Mouse (Mus musculus) MEL (cell line): Measurements from ENCODE around the gene Kcnh1. TPM values are rescaled to one million over a fixed set of nuclear protein-coding genes. Genes with fewer than 3 reads are reported as not detected.

Source experiments
- DNase-seq: peaks from one replicate; pipeline ENCODE4 v3.0.0; 2011; ENCODE audit warnings: low read depth, low spot score
- H3K27ac ChIP-seq: 2 replicates; pipeline ENCODE4 v1.5.1; 2012; ENCODE audit warnings: low read depth, mild to moderate bottlenecking, control low read depth, low read length, moderate library complexity; ENCODE audit not compliant: control insufficient read depth
- H3K27me3 ChIP-seq, 2 experiments: fragments of 150-350 bp in 1 of 2; sonication (generic) in 1 of 2; 2 replicates each; pipeline ENCODE4 v1.6.1; 2012; ENCODE audit warnings: low read length in 2 of 2, mild to moderate bottlenecking in 2 of 2, improper control_type of control experiment in 1 of 2, moderate library complexity in 1 of 2; ENCODE audit not compliant: insufficient read depth in 2 of 2, control insufficient read depth in 1 of 2
- H3K36me3 ChIP-seq, 2 experiments: 2 replicates each; pipeline ENCODE4 v1.6.1; 2012 to 2014; ENCODE audit warnings: low read length in 2 of 2, improper control_type of control experiment in 1 of 2, inconsistent platforms in 1 of 2, mild to moderate bottlenecking in 1 of 2; ENCODE audit not compliant: insufficient read depth in 2 of 2, control insufficient read depth in 1 of 2
- H3K4me1 ChIP-seq, 2 experiments: fragments of 150-350 bp in 1 of 2; sonication (generic) in 1 of 2; 2 replicates each; pipeline ENCODE4 v1.6.1; 2012; ENCODE audit warnings: low read length in 2 of 2, improper control_type of control experiment in 1 of 2, mild to moderate bottlenecking in 1 of 2; ENCODE audit not compliant: insufficient read depth in 2 of 2, control insufficient read depth in 1 of 2
- H3K4me3 ChIP-seq, 2 experiments: fragments of 150-350 bp in 1 of 2; sonication (generic) in 1 of 2; 2 replicates each; pipeline ENCODE4 v1.5.1; 2012; ENCODE audit warnings: low read depth in 2 of 2, low read length in 2 of 2, mild to moderate bottlenecking in 2 of 2, moderate library complexity in 2 of 2, control low read depth in 1 of 2, improper control_type of control experiment in 1 of 2; ENCODE audit not compliant: control insufficient read depth in 1 of 2, insufficient read depth in 1 of 2
- H3K79me2 ChIP-seq: 2 replicates; pipeline ENCODE4 v1.6.1; 2012; ENCODE audit warnings: mild to moderate bottlenecking, low read length, moderate library complexity; ENCODE audit not compliant: control insufficient read depth, poor library complexity, insufficient read depth
- H3K9ac ChIP-seq: 2 replicates; pipeline ENCODE4 v1.6.1; 2012; ENCODE audit warnings: low read depth, mild to moderate bottlenecking, control low read depth, low read length, moderate library complexity; ENCODE audit not compliant: control insufficient read depth, poor library complexity, severe bottlenecking
- H3K9me3 ChIP-seq: fragments of 150-350 bp; sonication (generic); replicated peaks from 2 replicates; pipeline ENCODE4 v1.6.1; 2012; ENCODE audit warnings: mild to moderate bottlenecking, low read length, improper control_type of control experiment, moderate library complexity; ENCODE audit not compliant: insufficient read depth
- CHD2 ChIP-seq: IDR thresholded peaks from 2 replicates; pipeline ENCODE4 v1.6.1; 2011; ENCODE audit warnings: low read length, improper control_type of control experiment
- CTCF ChIP-seq, 3 experiments: IDR thresholded peaks in 2 of 3; conservative IDR thresholded peaks in 1 of 3; 2 replicates each; pipeline ENCODE4 v1.5.1; 2011 to 2012; ENCODE audit warnings: low read length in 3 of 3, low read depth in 2 of 3, mild to moderate bottlenecking in 2 of 3, improper control_type of control experiment in 1 of 3, inconsistent platforms in 1 of 3, mixed read lengths in 1 of 3, moderate library complexity in 1 of 3; ENCODE audit not compliant: control insufficient read depth in 1 of 3, insufficient read depth in 1 of 3, poor library complexity in 1 of 3, severe bottlenecking in 1 of 3
- EP300 ChIP-seq, 2 experiments: IDR thresholded peaks; 2 replicates each; pipeline ENCODE4 v1.6.1; 2011; ENCODE audit warnings: improper control_type of control experiment in 2 of 2, low read length in 2 of 2, low read depth in 1 of 2, mild to moderate bottlenecking in 1 of 2
- GABPA ChIP-seq: IDR thresholded peaks from 2 replicates; pipeline ENCODE4 v1.6.1; 2012; ENCODE audit warnings: low read depth, mild to moderate bottlenecking, inconsistent platforms, low read length, improper control_type of control experiment, moderate library complexity
- JUND ChIP-seq: IDR thresholded peaks from 2 replicates; pipeline ENCODE4 v1.6.1; 2011; ENCODE audit warnings: low read depth, mild to moderate bottlenecking, improper control_type of control experiment, low read length
- MAX ChIP-seq: IDR thresholded peaks from 2 replicates; pipeline ENCODE4 v1.6.1; 2011; ENCODE audit warnings: low read length, improper control_type of control experiment
- MAZ ChIP-seq: IDR thresholded peaks from 2 replicates; pipeline ENCODE4 v1.6.1; 2012; ENCODE audit warnings: low read depth, mild to moderate bottlenecking, inconsistent platforms, low read length, improper control_type of control experiment
- MEF2A ChIP-seq: IDR thresholded peaks from 2 replicates; pipeline ENCODE4 v1.6.1; 2014; ENCODE audit warnings: low read depth, mild to moderate bottlenecking, inconsistent platforms, low read length, improper control_type of control experiment; ENCODE audit not compliant: poor library complexity, insufficient replicate concordance, severe bottlenecking; ENCODE audit errors: extremely low read depth
- MXI1 ChIP-seq: IDR thresholded peaks from 2 replicates; pipeline ENCODE4 v1.6.1; 2011; ENCODE audit warnings: mild to moderate bottlenecking, low read depth, low read length, improper control_type of control experiment
- MYB ChIP-seq: IDR thresholded peaks from 2 replicates; pipeline ENCODE4 v1.6.1; 2011; ENCODE audit warnings: mild to moderate bottlenecking, low read depth, low read length, improper control_type of control experiment
- MYC ChIP-seq: IDR thresholded peaks from 2 replicates; pipeline ENCODE4 v1.6.1; 2011; ENCODE audit warnings: low read depth, mild to moderate bottlenecking, low read length, improper control_type of control experiment, moderate library complexity
- POLR2A ChIP-seq, 2 experiments: IDR thresholded peaks; 2 replicates each; pipeline ENCODE4 v1.6.1; 2011 to 2012; ENCODE audit warnings: low read length in 2 of 2, mild to moderate bottlenecking in 2 of 2, control low read depth in 1 of 2, improper control_type of control experiment in 1 of 2, low read depth in 1 of 2, moderate library complexity in 1 of 2; ENCODE audit not compliant: control insufficient read depth in 1 of 2, insufficient read depth in 1 of 2, poor library complexity in 1 of 2
- POLR2AphosphoS2 ChIP-seq: IDR thresholded peaks from 2 replicates; pipeline ENCODE4 v1.6.1; 2011; ENCODE audit warnings: low read length, improper control_type of control experiment
- RAD21 ChIP-seq: IDR thresholded peaks from 2 replicates; pipeline ENCODE4 v1.6.1; 2011; ENCODE audit warnings: mild to moderate bottlenecking, low read depth, low read length, improper control_type of control experiment
- RCOR1 ChIP-seq: IDR thresholded peaks from 2 replicates; pipeline ENCODE4 v1.6.1; 2012; ENCODE audit warnings: low read depth, mild to moderate bottlenecking, inconsistent platforms, low read length, improper control_type of control experiment
- SIN3A ChIP-seq: IDR thresholded peaks from 2 replicates; pipeline ENCODE4 v1.6.1; 2012; ENCODE audit warnings: low read length, improper control_type of control experiment, inconsistent platforms
- TBP ChIP-seq: IDR thresholded peaks from 2 replicates; pipeline ENCODE4 v1.8.0; 2011; ENCODE audit warnings: low read depth, low read length, improper control_type of control experiment
- TCF12 ChIP-seq: IDR thresholded peaks from 2 replicates; pipeline ENCODE4 v1.6.1; 2014; ENCODE audit warnings: low read depth, mild to moderate bottlenecking, inconsistent platforms, low read length, improper control_type of control experiment, moderate library complexity
- UBTF ChIP-seq: IDR thresholded peaks from 2 replicates; pipeline ENCODE4 v1.6.1; 2012; ENCODE audit warnings: low read depth, mild to moderate bottlenecking, inconsistent platforms, low read length, improper control_type of control experiment, moderate library complexity, borderline replicate concordance; ENCODE audit not compliant: insufficient read depth
- USF1 ChIP-seq: IDR thresholded peaks from 2 replicates; pipeline ENCODE4 v1.6.1; 2014; ENCODE audit warnings: low read depth, mild to moderate bottlenecking, inconsistent platforms, low read length, improper control_type of control experiment, moderate library complexity
- USF2 ChIP-seq, 2 experiments: IDR thresholded peaks; 2 replicates each; pipeline ENCODE4 v1.6.1; 2011 to 2012; ENCODE audit warnings: improper control_type of control experiment in 2 of 2, low read length in 2 of 2, borderline replicate concordance in 1 of 2, inconsistent platforms in 1 of 2, low read depth in 1 of 2, mild to moderate bottlenecking in 1 of 2; ENCODE audit not compliant: insufficient read depth in 1 of 2
- ZC3H11A ChIP-seq: IDR thresholded peaks from 2 replicates; pipeline ENCODE4 v1.6.1; 2012; ENCODE audit warnings: low read depth, mild to moderate bottlenecking, inconsistent platforms, low read length, improper control_type of control experiment
- ZKSCAN1 ChIP-seq: IDR thresholded peaks from 2 replicates; pipeline ENCODE4 v1.6.1; 2012; ENCODE audit warnings: low read depth, mild to moderate bottlenecking, inconsistent platforms, low read length, improper control_type of control experiment, moderate library complexity
- ZMIZ1 ChIP-seq: IDR thresholded peaks from 2 replicates; pipeline ENCODE4 v1.6.1; 2012; ENCODE audit warnings: low read depth, mild to moderate bottlenecking, inconsistent platforms, low read length, improper control_type of control experiment, moderate library complexity
- polyA plus RNA-seq, 2 experiments: library from polyadenylated mRNA; stranded (reverse) in 1 of 2; unstranded in 1 of 2; fragments of >175 nt in 1 of 2; fragments of >200 nt in 1 of 2; gene quantifications; 2 replicates each; pipeline versions ENCODE4 v1.2.1 to v1.2.4; 2012; ENCODE audit warnings: low replicate concordance in 2 of 2, low read depth in 1 of 2; ENCODE audit not compliant: insufficient read length in 2 of 2, insufficient read depth in 1 of 2, missing spikeins in 1 of 2
- total RNA-seq: library from RNA; depleted of rRNA; stranded (reverse); fragments of 300-350 nt; gene quantifications from 2 replicates; pipeline ENCODE4 v1.2.3, GENCODE M21; 2012

Gene Kcnh1
- total and polyA plus RNA-seq, 3 experiments: not detected

GRCm38 (mm10) chr1:192447666-192448065 is 257.1 kb downstream of the Kcnh1 start:
- H3K36me3 ChIP-seq: no peaks in the 10 kb centered on the region
- H3K4me3 ChIP-seq: no peak overlapping the region
- no peak overlapping the region for H3K27ac ChIP-seq
- no peaks in the 10 kb centered on the region for H3K4me1 ChIP-seq
- no peak overlapping the region for H3K9ac ChIP-seq
- H3K9me3 ChIP-seq: no peaks in the 10 kb centered on the region
- no peak for TF ChIP-seq ZC3H11A
- TF ChIP-seq UBTF: no peak
- no peak for TF ChIP-seq MXI1
- TF ChIP-seq GABPA: no peak
- TF ChIP-seq MYB: no peak
- TF ChIP-seq RAD21: no peak
- TF ChIP-seq JUND: no peak
- TF ChIP-seq MAZ: no peak
- TF ChIP-seq POLR2AphosphoS2: no peak
- TF ChIP-seq MAX: no peak
- no peak for TF ChIP-seq TBP
- TF ChIP-seq CTCF (IDR thresholded peaks at IDR 0.05 in 2 of 3, conservative IDR thresholded peaks at IDR 0.05 in 1 of 3; ENCODE audit: control insufficient read depth in 1 of 3, insufficient read depth in 1 of 3, low read depth in 2 of 3, low read length in 3 of 3, poor library complexity in 1 of 3, severe bottlenecking in 1 of 3): no peak
- no peak for TF ChIP-seq ZKSCAN1
- no peak for TF ChIP-seq USF2 (IDR thresholded peaks at IDR 0.05; ENCODE audit: borderline replicate concordance in 1 of 2, insufficient read depth in 1 of 2, low read depth in 1 of 2, low read length in 2 of 2)
- TF ChIP-seq MEF2A: no peak
- no peak for TF ChIP-seq RCOR1
- no peak for TF ChIP-seq CHD2
- TF ChIP-seq TCF12: no peak
- no peak for TF ChIP-seq MYC
- no peak for TF ChIP-seq ZMIZ1
- DNase-seq: no peak
- H3K27me3 ChIP-seq: no peaks in the 10 kb centered on the region
- H3K79me2 ChIP-seq: no peaks in the 10 kb centered on the region

DNA sequence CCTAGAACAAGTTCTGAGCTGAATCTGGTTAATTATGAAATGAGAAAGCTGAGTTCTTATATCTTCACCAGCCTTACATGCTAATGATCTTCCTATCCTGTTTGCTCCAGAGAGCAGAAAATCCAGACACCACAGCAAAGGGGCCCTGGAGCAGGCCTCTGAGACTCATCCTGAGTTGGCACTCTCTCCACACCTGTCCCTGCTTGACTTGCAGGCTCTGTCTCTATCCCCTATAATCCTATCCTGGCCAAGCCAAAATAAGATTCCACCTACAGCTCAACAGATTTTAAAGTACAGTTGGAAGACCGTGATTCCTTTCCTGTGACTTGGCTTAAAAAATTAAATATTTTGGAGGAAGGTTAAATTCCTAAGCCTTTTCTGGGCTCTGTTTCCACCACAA is 257.9 kb downstream of the Kcnh1 start:
- no peaks in the 10 kb centered on the region for H3K79me2 ChIP-seq
- no peak overlapping the region for H3K4me3 ChIP-seq
- no peak overlapping the region for H3K27ac ChIP-seq
- no peak overlapping the region for H3K9ac ChIP-seq
- no peaks in the 10 kb centered on the region for H3K27me3 ChIP-seq
- H3K4me1 ChIP-seq: no peaks in the 10 kb centered on the region
- no peak for DNase-seq
- no peaks in the 10 kb centered on the region for H3K9me3 ChIP-seq
- TF ChIP-seq UBTF (no peak), SIN3A (no peak), POLR2A (IDR thresholded peaks at IDR 0.05; ENCODE audit: control insufficient read depth in 1 of 2, insufficient read depth in 1 of 2, low read depth in 1 of 2, low read length in 2 of 2, poor library complexity in 1 of 2) (no peak), EP300 (IDR thresholded peaks at IDR 0.05; ENCODE audit: low read depth in 1 of 2, low read length in 2 of 2) (no peak), USF1 (no peak)
- no peaks in the 10 kb centered on the region for H3K36me3 ChIP-seq
